Mouse (Mus musculus): ENCODE measurements around the gene Loxl3.

DNA sequence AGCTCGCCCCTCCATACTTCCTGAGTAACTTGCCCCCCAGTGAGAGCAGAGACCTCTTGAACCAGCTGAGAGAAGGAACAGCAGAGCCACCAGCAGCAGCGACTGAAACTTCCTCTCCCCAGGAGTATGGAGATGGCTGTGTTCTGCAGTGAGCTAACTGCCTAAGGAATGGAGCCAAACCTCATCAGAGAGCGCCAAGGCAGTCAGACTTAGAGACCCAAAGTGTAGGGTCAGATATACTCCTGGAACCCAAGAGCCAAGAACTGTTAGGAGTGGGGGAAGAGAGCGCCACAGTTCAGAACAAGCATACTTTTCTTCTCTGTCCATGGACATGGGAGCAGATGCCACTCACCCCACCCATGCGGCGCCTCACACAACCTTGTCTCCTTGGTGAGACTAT is 32.5 kb downstream of the Loxl3 start:
- TF ChIP-seq CTCF (IDR thresholded peaks at IDR 0.05; ENCODE audit: borderline replicate concordance, insufficient read depth, low read length) (no peak), POLR2A (IDR thresholded peaks at IDR 0.05; ENCODE audit: low read depth, low read length) (no peak)

Measured in embryonic fibroblast, embryonic 13.5 days (primary cell).